Mouse (Mus musculus) urinary bladder, postnatal 25 days (tissue): Measurements from ENCODE around the gene Gpr152.

Experiments used
- DNase-seq: peaks from one replicate; pipeline ENCODE4 v3.0.0; 2022; ENCODE audit warnings: low spot score

Gpr152 gene

GRCm38 (mm10) chr19:4139446-4139845 lies at the start of gene Gpr152:
Gene Gpr152 (plus strand): TSS chr19:4139787.
- DNase-seq: no peak

- no peak for DNase-seq
Observed at GRCm38 (mm10) chr19:4090446-4090845, 49.1 kb upstream of the Gpr152 start.

GRCm38 (mm10) chr19:4091383-4091782 lies 48.2 kb upstream of the Gpr152 start:
- DNase-seq: no peak

- no peak for DNase-seq
Observed at GRCm38 (mm10) chr19:4092750-4093149, 46.8 kb upstream of the Gpr152 start.

DNA sequence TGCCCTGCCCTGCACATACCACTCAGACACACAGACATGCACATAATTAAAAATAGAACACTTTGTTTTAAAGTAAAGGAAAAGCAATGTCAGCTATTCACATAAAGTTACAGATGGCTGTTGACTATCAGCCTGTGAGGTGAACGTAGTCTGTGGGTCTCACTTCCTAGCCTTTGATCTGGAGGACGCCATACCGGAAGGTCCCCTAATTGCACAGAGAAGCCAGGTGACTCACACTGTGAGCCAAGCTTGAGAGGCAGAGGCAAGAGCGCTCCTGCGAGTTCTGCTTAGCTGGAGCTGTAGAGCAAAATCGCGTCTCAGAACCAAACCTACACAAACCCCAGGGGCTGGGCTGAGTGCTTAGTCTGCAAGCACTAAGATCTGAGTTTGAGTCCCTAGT lies 45.8 kb upstream of the Gpr152 start:
- no peak for DNase-seq

- DNase-seq: no peak
Observed at GRCm38 (mm10) chr19:4094348-4094747, 45.2 kb upstream of the Gpr152 start.

DNA sequence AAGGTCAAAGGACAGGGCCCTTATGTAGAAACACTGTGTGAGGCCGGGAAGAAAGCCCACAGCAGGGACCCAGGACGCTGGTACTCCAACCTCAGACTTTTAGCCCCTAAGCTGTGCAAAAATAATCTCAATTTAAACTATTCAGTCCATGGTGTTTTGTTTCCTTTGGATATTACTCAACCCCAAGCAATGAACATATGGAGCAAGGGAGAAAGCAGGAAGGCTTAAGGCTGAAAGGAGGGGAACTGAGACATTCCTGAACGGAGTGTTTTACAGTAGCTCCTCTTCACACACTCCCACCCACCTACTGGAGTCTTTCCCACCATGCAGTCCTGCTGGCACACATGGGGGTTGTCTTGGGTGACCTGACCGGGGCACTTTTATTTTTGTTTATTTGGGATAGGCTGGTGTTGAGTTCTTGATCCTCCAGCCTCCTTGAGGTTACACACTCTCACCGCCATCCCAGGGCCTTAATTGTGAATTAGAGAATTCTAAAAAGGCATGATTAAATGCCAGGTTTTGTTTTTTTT lies 44.7 kb upstream of the Gpr152 start:
- no peak for DNase-seq

GRCm38 (mm10) chr19:4095802-4096201 lies 43.8 kb upstream of the Gpr152 start:
- no peak for DNase-seq

- DNase-seq: peak; percentile 99
Observed at GRCm38 (mm10) chr19:4096642-4097440, 42.7 kb upstream of the Gpr152 start, which contains the start of gene Cdk2ap2. Gene Cdk2ap2 (plus strand): TSS chr19:4097182.

- DNase-seq: peak; percentile 83
Observed at GRCm38 (mm10) chr19:4097441-4097825, 42.2 kb upstream of the Gpr152 start.

- DNase-seq: no peak
Observed at GRCm38 (mm10) chr19:4098426-4098825, 41.2 kb upstream of the Gpr152 start.

- peak; percentile 90 for DNase-seq
Observed at GRCm38 (mm10) chr19:4099056-4099455, 40.5 kb upstream of the Gpr152 start.

- DNase-seq: peak; percentile 83
Observed at GRCm38 (mm10) chr19:4099837-4100717, 39.5 kb upstream of the Gpr152 start, which contains the start of gene Pitpnm1. Gene Pitpnm1 (plus strand): TSS chr19:4099998.

DNA sequence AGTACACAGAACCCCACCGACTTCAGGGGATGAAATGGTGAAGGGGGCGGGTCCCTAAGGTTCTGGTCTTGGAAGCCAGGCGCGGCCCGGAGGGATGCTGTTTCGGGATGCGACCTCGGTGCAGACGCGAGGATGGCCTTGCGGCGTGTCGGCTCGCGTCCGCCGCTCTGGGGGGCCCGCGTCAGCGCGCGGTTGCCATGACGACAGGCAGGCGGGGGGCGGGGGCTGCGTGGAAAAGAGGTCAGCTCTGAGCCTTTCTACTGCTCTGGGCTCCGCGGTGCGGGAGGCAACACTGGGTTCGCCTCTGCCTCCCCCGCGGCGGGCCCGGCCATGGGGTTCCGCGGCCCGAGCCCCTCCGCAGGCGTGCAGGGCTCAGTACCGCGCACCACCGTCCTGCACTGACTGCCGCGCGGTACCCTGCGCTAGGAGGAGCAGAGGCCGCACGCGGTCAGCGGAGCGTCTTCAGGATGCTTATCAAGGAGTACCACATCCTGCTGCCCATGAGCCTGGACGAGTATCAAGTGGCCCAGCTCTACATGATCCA lies 38.8 kb upstream of the Gpr152 start:
- DNase-seq: no peak

- DNase-seq: no peak
Observed at GRCm38 (mm10) chr19:4101466-4101865, 38.1 kb upstream of the Gpr152 start.

- no peak for DNase-seq
Observed at GRCm38 (mm10) chr19:4102049-4102448, 37.5 kb upstream of the Gpr152 start.

DNA sequence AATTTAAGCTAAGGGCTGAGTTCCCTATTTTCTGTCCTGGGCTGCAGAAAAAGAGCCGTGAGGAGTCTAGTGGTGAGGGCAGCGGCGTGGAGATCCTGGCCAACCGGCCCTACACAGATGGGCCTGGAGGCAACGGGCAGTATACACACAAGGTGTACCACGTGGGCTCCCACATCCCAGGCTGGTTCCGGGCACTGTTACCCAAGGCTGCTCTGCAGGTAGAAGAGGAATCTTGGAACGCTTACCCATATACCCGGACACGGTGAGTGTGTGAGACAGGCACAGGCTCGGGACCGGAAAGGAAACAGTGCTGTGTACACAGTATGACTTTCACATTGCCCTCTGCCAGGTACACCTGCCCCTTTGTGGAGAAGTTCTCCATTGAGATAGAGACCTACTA lies 37.0 kb upstream of the Gpr152 start:
- no peak for DNase-seq

DNA sequence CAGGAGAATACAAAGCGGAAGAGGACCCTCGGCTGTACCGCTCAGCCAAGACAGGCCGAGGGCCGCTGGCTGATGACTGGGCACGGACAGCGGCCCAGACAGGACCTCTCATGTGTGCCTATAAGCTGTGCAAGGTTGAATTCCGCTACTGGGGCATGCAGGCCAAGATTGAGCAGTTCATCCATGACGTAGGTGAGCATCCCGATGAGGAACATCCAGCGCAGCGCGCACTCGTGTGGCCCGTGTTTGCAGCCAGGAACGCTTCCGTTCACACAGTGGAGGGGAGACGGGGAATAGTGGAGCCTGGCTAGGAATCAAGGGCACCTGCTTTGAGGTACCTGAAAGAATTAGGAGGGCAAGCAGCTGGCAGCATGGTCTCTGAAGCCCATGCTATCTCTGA lies 36.3 kb upstream of the Gpr152 start:
- no peak for DNase-seq

GRCm38 (mm10) chr19:4103792-4104191 lies 35.8 kb upstream of the Gpr152 start:
- no peak for DNase-seq

DNA sequence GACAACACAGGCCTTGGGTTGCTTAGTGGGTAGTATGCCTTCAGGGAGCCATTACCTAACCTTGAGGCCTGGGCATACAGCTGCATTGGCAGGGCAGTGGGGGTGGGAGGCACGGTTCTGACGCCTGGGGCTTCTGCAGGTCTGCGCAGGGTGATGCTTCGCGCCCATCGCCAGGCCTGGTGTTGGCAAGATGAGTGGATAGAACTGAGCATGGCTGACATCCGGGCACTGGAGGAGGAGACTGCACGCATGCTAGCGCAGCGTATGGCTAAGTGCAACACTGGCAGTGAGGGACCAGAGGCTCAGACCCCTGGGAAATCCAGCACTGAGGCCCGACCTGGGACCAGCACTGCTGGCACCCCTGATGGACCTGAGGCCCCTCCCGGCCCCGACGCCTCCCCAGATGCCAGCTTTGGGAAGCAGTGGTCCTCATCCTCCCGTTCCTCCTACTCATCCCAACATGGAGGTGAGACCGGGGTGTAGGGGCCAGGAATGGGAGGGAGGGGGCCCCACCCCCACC lies 34.9 kb upstream of the Gpr152 start:
- DNase-seq: no peak

DNA sequence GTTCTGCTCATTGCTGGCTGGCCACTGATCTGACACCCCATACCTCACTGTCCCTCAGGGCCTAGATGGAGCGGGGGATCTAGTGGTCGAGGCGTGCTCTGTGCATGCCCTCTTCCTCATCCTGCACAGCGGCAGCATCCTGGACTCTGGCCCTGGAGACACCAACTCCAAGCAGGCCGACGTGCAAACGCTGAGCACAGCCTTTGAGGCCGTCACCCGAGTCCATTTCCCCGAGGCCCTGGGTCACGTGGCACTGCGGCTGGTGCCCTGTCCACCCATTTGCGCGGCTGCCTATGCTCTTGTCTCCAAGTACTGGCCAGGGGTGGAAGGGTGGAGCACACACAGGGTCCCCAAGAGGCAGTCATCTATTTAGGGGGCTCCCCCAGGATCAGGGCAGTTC lies 32.9 kb upstream of the Gpr152 start:
- no peak for DNase-seq

- DNase-seq: no peak
Observed at GRCm38 (mm10) chr19:4108535-4108934, 31.1 kb upstream of the Gpr152 start.
